Mouse (Mus musculus) forebrain, embryonic 12.5 days (tissue): ENCODE results near the gene Pcbp1. TPM values are rescaled to one million over a fixed set of nuclear protein-coding genes. Genes with fewer than 3 reads are reported as not detected.

Experiments
- ATAC-seq: fragments of 200-750 bp; cut with Nextera tagmentation; 2 replicates; pipeline ENCODE4 v1.8.0; 2017; ENCODE audit warnings: moderate TSS enrichment; ENCODE audit not compliant: low FRiP score
- H3K27ac ChIP-seq: fragments of 300-500 bp; sonication (generic); 2 replicates; pipeline ENCODE4 v1.5.1; 2016; ENCODE audit warnings: mild to moderate bottlenecking
- H3K27me3 ChIP-seq: fragments of 300-500 bp; sonication (generic); 2 replicates; pipeline ENCODE4 v1.6.1; 2016; ENCODE audit warnings: mild to moderate bottlenecking
- H3K36me3 ChIP-seq: fragments of 300-500 bp; sonication (generic); replicated peaks from 2 replicates; pipeline ENCODE4 v1.6.1; 2016; ENCODE audit warnings: mild to moderate bottlenecking
- H3K4me1 ChIP-seq: fragments of 300-500 bp; sonication (generic); 2 replicates; pipeline ENCODE4 v1.6.1; 2016
- H3K4me2 ChIP-seq: fragments of 300-500 bp; sonication (generic); 2 replicates; pipeline ENCODE4 v1.6.1; 2016; ENCODE audit warnings: mild to moderate bottlenecking, moderate library complexity
- H3K4me3 ChIP-seq: fragments of 300-500 bp; sonication (generic); replicated peaks from 2 replicates; pipeline ENCODE4 v1.5.1; 2016; ENCODE audit warnings: mild to moderate bottlenecking
- H3K9ac ChIP-seq: fragments of 300-500 bp; sonication (generic); 2 replicates; pipeline ENCODE4 v1.6.1; 2016; ENCODE audit warnings: mild to moderate bottlenecking
- H3K9me3 ChIP-seq: fragments of 300-500 bp; sonication (generic); 2 replicates; pipeline ENCODE4 v1.6.1; 2016
- WGBS: fragments of 180-500 bp; shearing (Covaris S2); methylation state at CpG from one replicate; pipeline ENCODE4 v1.1.7; 2016; 5-methylcytosine and 5-hydroxymethylcytosine counted together
- microRNA-seq: library from miRNA; unstranded; fragments of <30 nt; microRNA quantifications from one replicate; pipeline ENCODE4, GENCODE M21; 2017
- polyA plus RNA-seq: library from polyadenylated mRNA; unstranded; fragments of >200 nt; fragmentation: Nextera tagmentation; extraction: Ambion mirVana; gene quantifications from 2 replicates; pipeline ENCODE4 v1.2.1, GENCODE M21; 2016

Pcbp1 gene
- polyA plus RNA-seq, 1 experiment from 2014 or later: 562 TPM

DNA sequence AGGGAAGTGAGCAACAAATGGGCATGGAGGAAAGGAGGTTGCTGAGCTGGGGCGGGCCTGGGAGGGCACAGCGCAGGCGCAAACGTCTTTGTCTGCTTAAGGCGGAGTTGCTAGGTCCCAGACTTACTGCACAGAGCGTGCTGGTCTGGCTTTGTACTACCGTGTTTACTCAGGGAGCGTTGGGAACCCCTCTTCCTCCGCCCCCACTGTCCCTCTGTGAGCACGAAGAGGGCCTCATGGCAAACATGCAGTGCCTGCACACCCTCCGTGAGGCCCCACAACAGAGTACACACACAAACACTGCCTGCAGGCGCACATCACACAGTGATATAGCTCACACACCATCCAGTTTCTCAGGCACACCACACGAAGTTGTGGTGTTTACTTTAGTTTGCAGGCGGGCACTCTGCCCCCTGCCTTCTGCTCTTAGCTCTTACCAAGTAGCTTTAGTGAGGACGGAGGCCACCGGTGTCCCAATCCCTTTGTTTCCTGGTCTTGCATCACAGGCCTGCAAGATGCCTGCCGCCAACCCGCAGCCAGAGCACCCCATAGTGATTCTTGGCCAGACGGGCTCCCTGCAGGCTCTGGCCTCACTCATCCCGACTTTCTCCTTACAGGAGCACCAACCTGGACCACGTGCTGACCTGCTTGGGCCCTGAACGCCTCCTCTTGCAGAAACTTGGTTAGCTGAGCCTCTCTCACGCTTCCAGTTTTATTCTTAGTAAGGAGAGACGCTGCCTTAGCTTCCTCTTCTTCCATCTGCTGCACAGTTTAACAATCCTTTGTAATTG, 38.6 kb downstream of the Pcbp1 start:
- peak overlapping the region; percentile 0; the same call in 1 of the 2 replicates for H3K4me3 ChIP-seq
- 5% methylated on average over 24 of the region's 24 CpGs for WGBS

DNA sequence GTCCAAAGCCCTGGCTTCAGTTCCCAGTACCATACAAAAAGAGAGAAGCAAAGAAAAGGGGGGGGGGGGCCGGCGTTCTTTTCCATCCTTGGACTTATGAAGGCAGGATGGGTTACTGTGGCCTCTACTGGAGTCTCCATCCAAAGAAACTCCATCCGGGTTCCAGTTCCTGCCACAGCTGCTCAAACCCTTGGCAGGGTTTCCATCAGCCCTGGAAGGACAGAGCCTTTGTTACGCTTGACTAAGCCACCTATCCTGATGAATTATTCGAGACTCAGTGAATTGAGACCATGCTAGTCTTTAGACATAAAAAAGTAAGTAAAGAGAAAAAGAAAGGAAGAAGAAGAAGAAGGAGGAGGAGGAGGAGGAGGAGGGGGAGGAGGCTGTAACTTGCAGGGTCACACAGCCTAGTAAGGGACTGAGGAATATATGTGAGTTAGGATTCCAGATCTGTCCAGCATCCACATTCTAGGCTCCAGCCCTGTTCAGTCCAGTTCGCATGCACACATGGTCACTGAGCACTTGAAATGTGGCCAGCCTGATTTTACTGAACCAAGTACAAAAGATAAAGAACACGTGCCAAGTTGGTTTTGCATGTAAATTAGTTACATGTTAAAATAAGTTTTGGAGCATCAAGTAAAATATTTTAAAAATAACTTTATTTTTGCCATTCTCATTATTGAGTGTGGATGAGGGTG, 40.0 kb downstream of the Pcbp1 start:
- H3K27me3 ChIP-seq: no peaks in the 10 kb centered on the region
- H3K27ac ChIP-seq: no peak overlapping the region
- H3K4me2 ChIP-seq: no peak overlapping the region
- H3K4me1 ChIP-seq: peaks cover 20% of the 10 kb centered on the region
- no peaks in the 10 kb centered on the region for H3K9me3 ChIP-seq
- ATAC-seq: no peak
- no peaks in the 10 kb centered on the region for H3K36me3 ChIP-seq
- H3K4me3 ChIP-seq: no peak overlapping the region
- no peak overlapping the region for H3K9ac ChIP-seq
- 83% methylated on average over 7 of the region's 7 CpGs for WGBS

More for the DNA sequence above, 38.6 kb downstream of the Pcbp1 start:
- Histone ChIP-seq H3K36me3 (no peaks in the 10 kb centered on the region), H3K9me3 (no peaks in the 10 kb centered on the region), H3K4me1 (peaks cover 20% of the 10 kb centered on the region), H3K27me3 (no peaks in the 10 kb centered on the region), H3K9ac (peak overlapping the region; percentile 58), H3K4me2 (peak overlapping the region; percentile 42), H3K27ac (peak overlapping the region; percentile 99)
- peak; percentile 96 for ATAC-seq

DNA sequence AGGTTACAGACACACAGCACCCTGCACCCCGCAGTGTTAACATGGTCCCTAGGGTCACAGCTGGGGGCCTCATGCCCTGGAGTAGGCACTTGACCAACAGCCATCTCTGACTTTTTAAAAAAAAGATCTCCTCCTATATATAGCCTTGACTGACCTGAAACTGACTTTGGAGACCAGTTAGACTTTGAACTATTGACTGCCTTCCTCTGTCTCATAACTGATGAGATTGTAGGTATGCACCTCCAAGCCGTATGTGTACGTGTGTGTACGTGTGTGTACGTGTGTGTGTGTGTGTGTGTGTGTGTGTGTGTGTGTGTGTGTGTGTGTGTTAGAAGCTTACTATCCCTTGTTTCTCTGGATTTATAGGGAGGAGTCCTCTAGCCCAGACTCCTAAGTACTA, 44.2 kb downstream of the Pcbp1 start:
- no peak overlapping the region for H3K27ac ChIP-seq
- H3K36me3 ChIP-seq: no peaks in the 10 kb centered on the region
- no peak overlapping the region for H3K9ac ChIP-seq
- WGBS: 88% methylated on average over 5 of the region's 5 CpGs
- H3K27me3 ChIP-seq: no peaks in the 10 kb centered on the region
- no peak for ATAC-seq
- no peak overlapping the region for H3K4me2 ChIP-seq
- H3K4me3 ChIP-seq: no peak overlapping the region
- H3K4me1 ChIP-seq: peaks cover 9% of the 10 kb centered on the region
- H3K9me3 ChIP-seq: no peaks in the 10 kb centered on the region

DNA sequence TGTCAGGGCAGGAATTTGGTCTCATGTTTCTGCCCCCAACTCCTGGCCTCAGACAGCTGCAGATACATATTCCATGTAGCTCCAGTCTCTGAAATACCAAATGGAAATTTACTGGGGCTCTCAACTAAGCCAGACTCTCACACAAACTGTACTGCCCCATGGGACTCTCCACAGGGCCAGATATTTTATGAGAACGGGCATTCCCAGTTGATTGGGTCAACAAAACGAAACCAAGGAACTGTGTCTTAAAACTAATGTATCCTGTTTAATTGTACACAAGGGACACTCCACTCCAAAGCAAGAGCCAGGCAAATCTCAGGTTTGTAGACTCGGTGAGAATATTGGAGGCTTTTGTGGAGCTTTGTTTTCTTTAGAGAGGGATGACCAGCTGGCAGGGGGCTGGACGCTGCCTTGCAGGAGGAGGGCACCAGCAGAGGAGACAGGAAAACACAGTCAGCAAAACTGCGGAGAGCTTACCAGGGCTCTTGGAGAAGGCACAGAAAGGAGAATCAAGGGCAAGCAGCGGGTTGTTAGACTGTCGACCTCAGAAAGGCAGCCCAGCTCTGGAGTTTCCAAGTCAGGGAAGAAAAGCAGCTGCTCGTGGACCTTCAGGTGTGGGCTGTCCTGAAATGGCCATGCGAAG, 45.8 kb downstream of the Pcbp1 start:
- Histone ChIP-seq H3K36me3 (no peaks in the 10 kb centered on the region), H3K9ac (no peak overlapping the region), H3K4me2 (no peak overlapping the region), H3K27me3 (no peaks in the 10 kb centered on the region), H3K4me3 (no peak overlapping the region), H3K4me1 (0 out of 2 replicates have a peak, but pooled peaks cover 4% of the 10 kb centered on the region), H3K27ac (peak overlapping the region; percentile 9; the same call in 1 of the 2 replicates), H3K9me3 (no peaks in the 10 kb centered on the region)
- 44% methylated on average over 9 of the region's 9 CpGs for WGBS
- no peak for ATAC-seq

DNA sequence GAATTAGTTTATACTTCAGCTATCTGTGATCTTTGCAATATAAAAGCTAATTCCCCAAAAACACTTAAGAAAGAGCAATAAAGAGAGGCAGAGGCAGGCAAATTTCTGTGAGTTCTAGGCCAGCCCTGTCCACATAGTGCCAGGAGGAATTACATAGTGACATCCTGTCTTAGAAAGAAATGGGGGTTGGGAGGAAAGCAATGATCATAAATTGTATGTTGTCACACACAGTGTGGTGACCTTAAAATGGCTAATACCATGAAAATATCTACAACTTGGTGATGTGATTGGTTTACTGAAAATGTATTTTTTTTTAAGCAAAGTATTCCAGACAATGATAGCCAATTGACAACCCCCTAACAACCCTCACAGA, 46.3 kb downstream of the Pcbp1 start:
- H3K4me1 ChIP-seq: 0 out of 2 replicates have a peak, but pooled peaks cover 4% of the 10 kb centered on the region
- no peak overlapping the region for H3K4me2 ChIP-seq
- H3K36me3 ChIP-seq: no peaks in the 10 kb centered on the region
- 0 out of 2 replicates have a peak overlapping the region, but pooled peaks have one; percentile 9 for H3K27ac ChIP-seq
- H3K9ac ChIP-seq: no peak overlapping the region
- no peaks in the 10 kb centered on the region for H3K9me3 ChIP-seq
- no peak overlapping the region for H3K4me3 ChIP-seq
- no peaks in the 10 kb centered on the region for H3K27me3 ChIP-seq
- no peak for ATAC-seq

DNA sequence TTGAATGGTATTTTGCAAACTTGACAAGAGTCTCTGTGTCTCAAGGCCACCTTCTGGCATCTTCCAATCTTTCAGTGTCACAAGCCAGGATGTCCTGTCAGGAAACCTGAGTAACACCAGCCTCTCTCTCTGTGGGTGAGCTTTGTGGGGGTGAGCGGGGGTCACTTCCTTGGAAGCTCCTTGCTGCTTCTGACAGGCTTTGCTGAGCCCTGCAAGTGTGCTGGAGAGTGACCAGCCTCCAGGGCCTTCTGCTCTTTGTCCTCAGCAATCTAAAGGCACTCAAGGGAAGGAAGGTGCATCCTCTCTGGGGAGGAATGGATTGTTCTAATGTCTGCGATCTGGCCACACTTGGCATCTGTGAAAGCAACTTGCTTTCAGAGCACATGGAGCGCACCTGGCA, 46.8 kb downstream of the Pcbp1 start:
- 71% methylated on average over 3 of the region's 3 CpGs for WGBS
- no peak overlapping the region for H3K4me3 ChIP-seq
- H3K9ac ChIP-seq: no peak overlapping the region
- H3K36me3 ChIP-seq: no peaks in the 10 kb centered on the region
- H3K4me1 ChIP-seq: 0 out of 2 replicates have a peak, but pooled peaks cover 4% of the 10 kb centered on the region
- H3K9me3 ChIP-seq: no peaks in the 10 kb centered on the region
- H3K27ac ChIP-seq: no peak overlapping the region
- ATAC-seq: no peak
- no peaks in the 10 kb centered on the region for H3K27me3 ChIP-seq
- no peak overlapping the region for H3K4me2 ChIP-seq

DNA sequence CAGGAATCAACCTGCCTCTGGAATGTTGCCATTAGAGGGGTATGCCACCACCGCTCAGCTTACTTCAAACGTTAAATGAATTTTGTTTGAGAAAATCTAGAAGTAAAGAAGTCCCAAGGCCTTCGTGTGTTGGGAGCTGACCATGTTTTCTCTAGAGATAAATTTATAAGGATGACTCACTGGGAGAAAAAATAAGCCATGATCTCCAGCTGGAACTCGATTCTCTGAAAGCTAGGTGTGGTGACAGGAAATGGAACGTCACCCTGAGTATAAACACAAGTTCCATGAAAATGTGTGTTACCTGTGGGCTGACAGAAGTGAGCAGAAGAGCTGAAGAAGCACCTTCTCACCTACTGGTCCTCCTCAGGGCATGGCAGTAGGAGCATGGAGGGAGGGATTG, 49.2 kb downstream of the Pcbp1 start:
- peaks cover 15% of the 10 kb centered on the region for H3K4me1 ChIP-seq
- H3K9ac ChIP-seq: no peak overlapping the region
- no peaks in the 10 kb centered on the region for H3K36me3 ChIP-seq
- no peak for ATAC-seq
- no peak overlapping the region for H3K4me2 ChIP-seq
- no peaks in the 10 kb centered on the region for H3K27me3 ChIP-seq
- WGBS: 89% methylated on average over 5 of the region's 5 CpGs
- no peak overlapping the region for H3K27ac ChIP-seq
- H3K4me3 ChIP-seq: no peak overlapping the region
- H3K9me3 ChIP-seq: no peaks in the 10 kb centered on the region

DNA sequence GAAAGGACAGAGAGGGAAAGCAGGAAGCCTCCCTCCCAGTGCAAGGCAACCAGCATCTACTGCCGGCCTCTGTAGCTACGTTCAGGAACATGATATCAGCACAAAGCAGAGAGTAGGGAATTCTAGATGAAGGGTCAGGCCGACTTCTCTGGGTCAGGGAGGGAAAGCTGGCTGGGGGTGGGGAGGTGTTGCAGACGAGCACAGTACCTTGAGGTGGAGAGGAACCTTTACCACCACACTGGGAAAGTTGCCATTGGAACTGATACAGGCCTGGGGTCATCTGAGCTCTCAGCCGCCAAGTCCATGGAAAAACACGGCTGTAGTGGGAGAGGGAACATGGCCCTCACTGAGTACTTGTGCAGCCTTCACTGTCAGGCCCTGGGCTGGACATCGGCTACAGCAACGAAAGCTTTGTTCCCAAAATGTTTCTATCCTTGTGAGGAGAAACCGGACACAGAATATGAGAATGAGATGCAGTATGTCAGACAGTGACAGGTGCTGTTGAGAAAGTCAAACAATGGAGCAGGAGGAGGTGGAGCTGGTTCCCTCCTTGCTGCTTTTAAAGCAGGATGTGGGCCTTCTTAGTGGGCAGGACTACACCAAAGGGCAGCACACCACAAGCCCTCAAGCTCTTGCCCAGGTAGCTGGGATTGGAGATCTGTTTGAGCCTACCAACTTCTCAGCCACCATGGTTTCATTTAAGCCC, 50.5 kb downstream of the Pcbp1 start:
- H3K36me3 ChIP-seq: no peaks in the 10 kb centered on the region
- H3K9ac ChIP-seq: no peak overlapping the region
- WGBS: 81% methylated on average over 9 of the region's 9 CpGs
- no peak overlapping the region for H3K27ac ChIP-seq
- no peak for ATAC-seq
- no peak overlapping the region for H3K4me3 ChIP-seq
- H3K27me3 ChIP-seq: no peaks in the 10 kb centered on the region
- H3K4me2 ChIP-seq: no peak overlapping the region
- H3K9me3 ChIP-seq: no peaks in the 10 kb centered on the region
- peaks cover 22% of the 10 kb centered on the region for H3K4me1 ChIP-seq

DNA sequence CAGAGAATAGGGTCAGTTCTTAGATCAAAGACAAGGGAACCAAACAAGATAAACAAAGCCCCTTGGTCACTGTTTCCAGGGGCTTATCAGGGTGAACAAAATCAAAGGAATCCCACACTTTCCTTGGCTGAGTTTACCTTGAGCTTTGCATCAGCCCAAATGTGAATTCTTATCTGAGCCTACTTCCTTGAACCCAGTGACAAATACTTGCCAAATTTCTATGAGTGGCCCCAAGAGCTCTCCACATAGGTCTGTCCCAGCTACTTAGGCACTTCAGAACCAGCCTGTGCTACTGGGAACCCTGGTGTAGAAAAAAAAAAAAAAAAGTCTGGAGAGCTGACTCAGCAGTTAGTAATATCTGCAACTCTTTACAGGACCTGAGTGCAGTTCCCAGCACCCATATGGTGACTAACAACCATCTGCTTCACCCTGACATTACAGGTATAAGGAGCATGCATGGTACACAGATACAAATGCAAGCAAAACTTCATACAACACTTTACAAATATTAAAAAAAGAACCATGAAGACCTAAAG, 51.4 kb downstream of the Pcbp1 start:
- H3K36me3 ChIP-seq: peaks cover 6% of the 10 kb centered on the region; the same call in 1 of the 2 replicates
- H3K27ac ChIP-seq: no peak overlapping the region
- H3K9me3 ChIP-seq: no peaks in the 10 kb centered on the region
- peaks cover 19% of the 10 kb centered on the region for H3K4me1 ChIP-seq
- no peaks in the 10 kb centered on the region for H3K27me3 ChIP-seq
- H3K9ac ChIP-seq: no peak overlapping the region
- H3K4me3 ChIP-seq: no peak overlapping the region
- no peak overlapping the region for H3K4me2 ChIP-seq
- no peak for ATAC-seq

Small RNA genes lying within 50 kb of the gene (microRNA-seq; reads per million reads assigned to microRNA genes)
- not detected for gene Gm22184

Other genes with a start within 250 kb of the Pcbp1 start
- 118 and 131 TPM in 2 replicates for gene Fam136a, start 160.7 kb downstream of the Pcbp1 start, polyA plus RNA-seq
- gene Snrpg, start 155.0 kb downstream of the Pcbp1 start, polyA plus RNA-seq: 641 and 720 TPM in 2 replicates
- gene Pcyox1, start 129.2 kb downstream of the Pcbp1 start, polyA plus RNA-seq: 99.8 and 106 TPM in 2 replicates
- gene Tia1, start 122.1 kb downstream of the Pcbp1 start, polyA plus RNA-seq: 337 and 341 TPM in 2 replicates
- gene Gm44790, start 99.7 kb downstream of the Pcbp1 start, polyA plus RNA-seq: not detected in 2 replicates
- 30.4 and 30.6 TPM in 2 replicates for gene C87436, start 87.9 kb downstream of the Pcbp1 start, polyA plus RNA-seq
- gene Asprv1, start 101.8 kb upstream of the Pcbp1 start, polyA plus RNA-seq: 0.52 and 0.87 TPM in 2 replicates
- gene Mxd1, start 142.8 kb upstream of the Pcbp1 start, polyA plus RNA-seq: 23.8 and 26.8 TPM in 2 replicates
- gene Snrnp27, start 158.2 kb upstream of the Pcbp1 start, polyA plus RNA-seq: 136 and 139 TPM in 2 replicates
- 52.2 and 52.9 TPM in 2 replicates for gene Gmcl1, start 207.1 kb upstream of the Pcbp1 start, polyA plus RNA-seq